Mouse (Mus musculus): ENCODE results near the gene Taz. TPM values are rescaled to one million over a fixed set of nuclear protein-coding genes. Genes with fewer than 3 reads are reported as not detected.

Taz gene
- total RNA-seq, 1 experiment from 2014 or later = 94.9 TPM

- DNase-seq = no peak
These were observed 526 bp upstream of the Taz start for GRCm38 (mm10) chrX:74281041-74281731.

GRCm38 (mm10) chrX:74282395-74283091, 831 bp downstream of the Taz start:
- peak; percentile 81 for DNase-seq

GRCm38 (mm10) chrX:74283092-74283437, 1.4 kb downstream of the Taz start:
- no peak for DNase-seq

DNA sequence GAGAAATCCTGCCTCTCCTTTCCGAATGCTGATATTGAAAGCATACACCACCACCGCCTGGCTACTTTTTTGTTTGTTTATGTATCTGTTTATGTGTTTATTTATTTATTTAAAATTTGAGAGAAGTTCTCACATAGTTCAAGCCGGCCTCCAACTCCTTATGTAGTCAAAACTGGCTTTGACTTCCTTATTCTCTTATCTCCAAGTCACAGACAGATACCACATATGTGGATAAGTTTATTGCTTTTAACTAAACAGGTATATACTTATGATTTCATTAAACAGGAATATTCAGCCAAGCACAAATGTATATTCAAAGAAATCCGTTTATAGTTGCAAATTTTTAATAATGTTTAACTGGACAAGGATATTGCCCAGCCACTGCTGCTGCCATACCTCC, 11.7 kb downstream of the Taz start:
- no peak for DNase-seq

DNA sequence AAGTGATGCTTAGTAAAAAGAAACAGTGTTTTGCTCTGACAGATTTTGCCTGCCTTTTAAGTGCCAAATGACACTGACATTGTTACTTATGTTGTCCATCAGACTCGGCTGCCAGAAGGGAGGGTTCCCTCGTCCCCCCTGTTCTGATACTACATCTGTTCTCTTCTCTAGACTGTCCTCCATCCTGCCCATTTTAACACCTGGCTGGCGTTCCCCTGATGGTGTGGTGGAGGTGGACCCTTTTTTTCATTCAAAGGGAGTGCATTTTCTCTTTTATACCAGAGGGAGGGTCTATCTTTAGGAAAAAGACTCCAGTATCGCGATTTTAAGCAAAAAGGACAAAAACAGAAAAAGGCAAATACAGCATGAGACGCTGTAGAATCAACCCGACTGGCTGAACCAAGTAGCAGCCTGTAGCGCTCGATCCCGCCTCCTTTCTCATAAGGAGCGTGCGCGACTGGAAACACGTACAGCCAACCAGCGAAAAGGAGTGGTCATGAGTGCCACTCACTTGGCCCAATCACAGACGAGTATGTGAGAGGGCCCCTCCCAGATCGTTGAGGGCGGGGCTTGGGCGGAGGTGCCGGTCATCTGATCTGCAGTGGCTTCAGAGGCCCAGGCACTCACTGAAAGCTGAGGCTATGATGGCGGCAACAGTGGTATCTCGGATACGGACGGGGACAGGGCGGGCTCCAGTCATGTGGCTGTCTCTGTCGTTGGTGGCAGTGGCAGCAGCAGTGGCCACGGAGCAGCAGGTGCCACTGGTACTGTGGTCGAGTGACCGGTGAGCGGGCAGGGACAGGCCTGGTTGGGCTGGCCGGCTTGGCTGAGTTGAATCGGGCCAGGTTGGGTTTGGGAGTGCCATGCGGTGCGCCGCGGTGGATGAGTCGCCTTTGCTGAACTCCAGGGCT, 15.1 kb downstream of the Taz start, which contains the start of gene Atp6ap1:
TSS of gene Atp6ap1 (plus strand) at position 560 of the 911 bp plus-strand sequence.
- peak; percentile 90 for DNase-seq

DNA sequence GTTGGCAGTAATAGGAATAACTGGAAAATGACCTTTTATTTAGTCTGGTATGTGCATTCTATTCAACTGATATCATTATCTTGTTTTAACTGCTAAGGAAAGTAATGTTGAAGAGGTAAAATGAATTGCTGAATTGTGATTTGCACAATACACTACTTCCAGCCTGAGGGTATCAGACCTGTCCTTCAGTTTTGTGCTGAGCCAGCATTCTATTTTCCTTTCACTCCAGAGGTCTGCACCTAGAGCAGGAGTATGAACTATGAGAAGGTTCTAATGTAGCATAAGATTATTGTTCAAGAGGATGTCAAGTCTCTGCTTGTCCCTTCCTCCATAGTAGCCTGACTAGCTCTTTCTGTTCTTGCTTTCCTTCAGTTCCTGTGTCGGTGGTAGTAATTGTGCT, 16.6 kb downstream of the Taz start:
- no peak for DNase-seq

DNA sequence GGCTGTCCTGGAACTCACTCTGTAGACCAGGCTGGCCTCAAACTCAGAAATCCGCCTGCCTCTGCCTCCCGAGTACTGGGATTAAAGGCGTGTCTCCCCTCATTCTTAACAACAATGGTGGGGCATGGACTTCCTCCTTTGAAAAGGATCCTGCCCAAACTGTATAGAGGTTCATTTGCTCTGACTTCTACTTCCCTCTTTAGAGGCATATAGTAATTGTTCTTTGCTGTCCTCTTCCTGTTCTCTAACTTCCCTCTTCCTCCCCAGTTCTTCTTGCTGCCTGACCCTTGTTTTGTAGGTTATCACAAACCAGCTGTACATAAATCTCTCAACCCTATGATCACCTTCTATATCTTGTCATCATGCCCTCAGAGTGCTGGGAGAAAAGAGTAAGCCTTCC, 18.0 kb downstream of the Taz start:
- no peak for DNase-seq

DNA sequence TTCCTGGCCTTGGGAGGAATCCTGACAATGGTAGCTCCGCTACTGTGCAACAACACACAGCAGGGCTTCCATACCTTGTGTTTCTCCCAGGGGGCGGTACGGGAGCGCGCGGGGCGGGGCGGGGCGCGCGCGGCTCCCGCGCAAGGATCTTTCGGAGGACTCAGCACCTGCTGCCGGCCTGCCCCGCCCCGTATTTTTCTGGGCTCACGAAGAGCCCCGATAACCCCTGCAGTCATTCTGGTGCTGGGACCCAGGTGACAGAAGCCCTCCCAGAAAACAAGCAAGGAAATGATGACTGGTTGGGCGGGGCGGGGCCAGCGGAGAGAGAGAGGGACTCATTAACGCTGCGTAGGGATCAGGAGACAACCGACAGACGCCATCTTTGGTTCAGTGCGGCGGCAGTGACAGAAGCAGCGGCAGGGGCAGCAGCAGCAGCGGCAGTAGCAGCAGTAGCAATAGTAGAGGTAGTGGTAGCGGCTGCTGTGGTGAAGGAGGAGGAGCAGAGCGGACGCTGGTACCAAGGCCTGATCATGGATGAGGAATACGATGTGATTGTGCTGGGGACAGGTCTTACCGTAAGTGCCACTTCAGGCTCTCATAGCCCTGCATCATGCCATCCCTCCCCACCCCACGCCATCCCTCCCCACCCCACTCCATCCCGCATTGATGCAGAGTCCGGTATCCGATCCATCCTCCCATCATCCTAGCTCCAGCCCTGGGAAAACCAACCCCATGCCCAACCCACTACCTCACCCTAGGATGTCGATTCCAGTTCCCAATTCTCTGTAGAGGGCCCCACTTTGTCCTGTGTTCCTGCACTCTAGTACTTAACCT, 23.4 kb downstream of the Taz start, which contains the start of gene Gdi1:
TSS of gene Gdi1 (plus strand) at position 132 of the 834 bp plus-strand sequence.
- DNase-seq = peak; percentile 70

GRCm38 (mm10) chrX:74312540-74313464, 31.1 kb downstream of the Taz start, which contains the start of gene Fam50a:
Fam50a (plus strand) TSS chrX:74313033.
- DNase-seq = peak; percentile 85

- DNase-seq = peak; percentile 75
These were observed 47.0 kb downstream of the Taz start, which contains the start of gene Plxna3 for GRCm38 (mm10) chrX:74328725-74329161. Plxna3 (plus strand) TSS chrX:74329066.

GRCm38 (mm10) chrX:74329215-74329671, 47.5 kb downstream of the Taz start:
- DNase-seq = no peak

GRCm38 (mm10) chrX:74330166-74330930, 48.6 kb downstream of the Taz start:
- no peak for DNase-seq

Small RNA genes lying within 50 kb of the gene (microRNA-seq; reads per million reads assigned to microRNA genes)
- gene Mir7091 = 0 to 0.36 reads per million in 2 experiments
- 0 reads per million in 2 experiments for gene Mir7092

Other genes starting within 250 kb of the Taz start
- gene Opn1mw, start 154.4 kb upstream of the Taz start, total RNA-seq (2021) = not detected in 2 replicates
- gene Mecp2, start 146.5 kb upstream of the Taz start, total RNA-seq (2021) = 34.3 and 42.6 TPM in 2 replicates
- gene Tex28, start 114.1 kb upstream of the Taz start, total RNA-seq (2021) = not detected in 2 replicates
- gene Tktl1, start 104.7 kb upstream of the Taz start, total RNA-seq (2021) = not detected in 2 replicates
- gene Flna, start 32.1 kb upstream of the Taz start, total RNA-seq (2021) = 138 and 183 TPM in 2 replicates
- 38.8 and 53.8 TPM in 2 replicates for gene Emd, start 27.2 kb upstream of the Taz start, total RNA-seq (2021)
- 164 and 380 TPM in 2 replicates for gene Rpl10, start 11.1 kb upstream of the Taz start, total RNA-seq (2021)
- 17.8 and 20.3 TPM in 2 replicates for gene Dnase1l1, start 425 bp downstream of the Taz start, total RNA-seq (2021)
- gene Atp6ap1, start 15.2 kb downstream of the Taz start, total RNA-seq (2021) = 218 and 224 TPM in 2 replicates
- 234 and 244 TPM in 2 replicates for gene Gdi1, start 23.1 kb downstream of the Taz start, total RNA-seq (2021)
- 62.1 and 65.8 TPM in 2 replicates for gene Fam50a, start 31.1 kb downstream of the Taz start, total RNA-seq (2021)
- 9.9 and 21.7 TPM in 2 replicates for gene Plxna3, start 47.2 kb downstream of the Taz start, total RNA-seq (2021)
- gene Lage3, start 71.7 kb downstream of the Taz start, total RNA-seq (2021) = 49.0 and 66.8 TPM in 2 replicates
- 59.6 and 60.7 TPM in 2 replicates for gene Ubl4a, start 91.3 kb downstream of the Taz start, total RNA-seq (2021)
- gene Slc10a3, start 91.4 kb downstream of the Taz start, total RNA-seq (2021) = 18.0 and 20.4 TPM in 2 replicates
- 22.2 and 26.2 TPM in 2 replicates for gene Fam3a, start 111.4 kb downstream of the Taz start, total RNA-seq (2021)
- gene Ikbkg, start 111.4 kb downstream of the Taz start, total RNA-seq (2021) = 61.3 and 84.3 TPM in 2 replicates
- gene G6pdx, start 147.3 kb downstream of the Taz start, total RNA-seq (2021) = 144 and 163 TPM in 2 replicates
- gene Gm6880, start 199.5 kb downstream of the Taz start, total RNA-seq (2021) = not detected in 2 replicates

Data from adrenal gland, postnatal 25 days (tissue).